Mouse (Mus musculus) stomach, embryonic 14.5 days (tissue): ENCODE data around the gene Gm8882. TPM values are rescaled to one million over a fixed set of nuclear protein-coding genes. Genes with fewer than 3 reads are reported as not detected.
"Not testable (repeated sequence)": the region's sequence is repeated elsewhere in the genome, so short reads cannot be mapped to it uniquely, and the experiment has no call there.

Experiments
- ATAC-seq: fragments of 200-750 bp; cut with Nextera tagmentation; 2 replicates; pipeline ENCODE4 v1.8.0; 2017; ENCODE audit warnings: low read depth, moderate TSS enrichment; ENCODE audit not compliant: insufficient number of reproducible peaks, insufficient read depth, low FRiP score
- H3K27ac ChIP-seq: fragments of 300-500 bp; sonication (generic); 2 replicates; pipeline ENCODE4 v1.5.1; 2014; ENCODE audit warnings: mild to moderate bottlenecking, low read length, moderate library complexity, mixed read lengths
- H3K27me3 ChIP-seq: fragments of 300-500 bp; sonication (generic); 2 replicates; pipeline ENCODE4 v1.6.1; 2014; ENCODE audit warnings: low read length, control low read depth, mixed read lengths; ENCODE audit not compliant: control insufficient read depth, insufficient read depth
- H3K36me3 ChIP-seq: fragments of 300-500 bp; sonication (generic); 2 replicates; pipeline ENCODE4 v1.6.1; 2014; ENCODE audit warnings: mild to moderate bottlenecking, control low read depth, low read length, moderate library complexity, mixed read lengths; ENCODE audit not compliant: control insufficient read depth, insufficient read depth
- H3K4me1 ChIP-seq: fragments of 300-500 bp; sonication (generic); 2 replicates; pipeline ENCODE4 v1.6.1; 2014; ENCODE audit warnings: low read length, control low read depth, mixed read lengths; ENCODE audit not compliant: control insufficient read depth, insufficient read depth
- H3K4me2 ChIP-seq: fragments of 300-500 bp; sonication (generic); replicated peaks from 2 replicates; pipeline ENCODE4 v1.6.1; 2014; ENCODE audit warnings: low read depth, low read length, control low read depth
- H3K4me3 ChIP-seq: fragments of 300-500 bp; sonication (generic); 2 replicates; pipeline ENCODE4 v1.5.1; 2014; ENCODE audit warnings: low read depth, low read length, control low read depth
- H3K9ac ChIP-seq: fragments of 300-500 bp; sonication (generic); replicated peaks from 2 replicates; pipeline ENCODE4 v1.6.1; 2014; ENCODE audit warnings: low read depth, mild to moderate bottlenecking, control low read depth, low read length, moderate library complexity, mixed read lengths
- H3K9me3 ChIP-seq: fragments of 300-500 bp; sonication (generic); 2 replicates; pipeline ENCODE4 v1.6.1; 2016; ENCODE audit warnings: low read depth, low read length, control low read depth; ENCODE audit not compliant: control insufficient read depth
- WGBS: fragments of 180-500 bp; shearing (Covaris S2); extraction: QIAGEN DNeasy Blood & Tissue Kit; methylation state at CpG from one replicate; pipeline ENCODE4 v1.1.7; 2014; 5-methylcytosine and 5-hydroxymethylcytosine counted together
- polyA plus RNA-seq: library from polyadenylated mRNA; unstranded; fragments of >200 nt; fragmentation: Nextera tagmentation; extraction: Ambion mirVana; gene quantifications from 2 replicates; pipeline ENCODE4 v1.2.1, GENCODE M21; 2014

Gene Gm8882
- not detected in 2 replicates for polyA plus RNA-seq

- not testable (repeated sequence) for H3K4me2 ChIP-seq, H3K27ac ChIP-seq, H3K27me3 ChIP-seq, H3K36me3 ChIP-seq, ATAC-seq, H3K9ac ChIP-seq, H3K4me1 ChIP-seq, H3K4me3 ChIP-seq, H3K9me3 ChIP-seq
- 92% methylated on average over 1 of the region's 1 CpGs for WGBS
Observed at GRCm38 (mm10) chr6:132364034-132364433, at the start of gene Gm8882. Gm8882 (minus strand) TSS chr6:132364134.

- not testable (repeated sequence) for H3K4me3 ChIP-seq, H3K4me2 ChIP-seq, ATAC-seq, H3K9me3 ChIP-seq, H3K4me1 ChIP-seq, H3K36me3 ChIP-seq, H3K9ac ChIP-seq, H3K27ac ChIP-seq, H3K27me3 ChIP-seq
Observed at GRCm38 (mm10) chr6:132314657-132315056, 49.3 kb downstream of the Gm8882 start, which contains the start of gene Prpmp5. Prpmp5 (minus strand) TSS chr6:132314757.

Other genes starting within 250 kb of the Gm8882 start
- gene Prb1, start 153.6 kb downstream of the Gm8882 start, polyA plus RNA-seq = not detected in 2 replicates
- not detected in 2 replicates for gene Prpmp5, start 49.4 kb downstream of the Gm8882 start, polyA plus RNA-seq
- gene Prh1, start 205.7 kb upstream of the Gm8882 start, polyA plus RNA-seq = not detected in 2 replicates
- not detected in 2 replicates for gene Prp2, start 231.8 kb upstream of the Gm8882 start, polyA plus RNA-seq